Mouse (Mus musculus) heart, postnatal 36 days (tissue): ENCODE measurements around the gene Fam222a. TPM values are rescaled to one million over a fixed set of nuclear protein-coding genes. Genes with fewer than 3 reads are reported as not detected.
A peak's percentile ranks its signal among the peaks of the same experiment; 100 is the strongest.

ENCODE experiments used
- DNase-seq, 2 experiments: peaks; one replicate each; pipeline ENCODE4 v3.0.0; 2021 to 2022
- intact Hi-C: fragments of 180-260 bp; cut with DNase I; formaldehyde crosslinking; loops from one replicate; pipeline ENCODE4 v1.15.1; 2025
- total RNA-seq, 2 experiments: library from RNA; stranded (reverse); gene quantifications; 2 replicates each; pipeline ENCODE4 v1.2.3; 2021

Fam222a gene
- total RNA-seq, 2 experiments from 2014 or later: 1.6 to 1.9 TPM

GRCm38 (mm10) chr5:114579714-114580357 lies 12.0 kb downstream of the Fam222a start:
- DNase-seq: no peak
- intact Hi-C loops: no loop called here

GRCm38 (mm10) chr5:114581486-114581885 lies 13.7 kb downstream of the Fam222a start:
- peak in 1 of 2 experiments; percentile 28 for DNase-seq
- intact Hi-C loops: no loop called here

GRCm38 (mm10) chr5:114583046-114583445 lies 15.2 kb downstream of the Fam222a start:
- intact Hi-C loops: no loop called here
- DNase-seq: no peak

- intact Hi-C loops: no loop called here
Measured at GRCm38 (mm10) chr5:114583490-114584175, 15.8 kb downstream of the Fam222a start.

GRCm38 (mm10) chr5:114584293-114585104 lies 16.7 kb downstream of the Fam222a start:
- DNase-seq: no peak

More at GRCm38 (mm10) chr5:114583490-114584175, 15.8 kb downstream of the Fam222a start:
- no peak for DNase-seq

GRCm38 (mm10) chr5:114585682-114586081 lies 17.9 kb downstream of the Fam222a start:
- intact Hi-C loops: no loop called here
- no peak for DNase-seq

More at GRCm38 (mm10) chr5:114584293-114585104, 16.7 kb downstream of the Fam222a start:
- intact Hi-C loops: no loop called here

DNA sequence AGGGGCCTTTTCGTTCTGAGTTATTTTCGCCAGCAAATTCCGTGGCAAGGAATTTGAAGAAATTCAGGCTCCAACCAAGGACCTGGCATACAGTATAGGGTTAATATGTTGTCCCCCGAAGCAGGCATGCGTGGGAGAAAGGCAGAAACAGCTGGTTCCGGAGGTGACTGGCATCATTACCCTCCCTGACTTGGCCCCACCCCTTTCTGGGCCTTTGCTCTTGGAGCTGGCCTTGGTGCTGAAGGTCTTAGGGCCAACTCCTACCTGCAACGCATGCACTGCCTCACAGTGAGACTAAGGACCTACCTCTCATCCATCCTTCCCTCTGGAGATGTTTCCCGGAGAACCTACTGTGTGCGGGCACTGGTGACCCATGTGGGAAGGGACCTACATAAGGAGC lies 20.1 kb downstream of the Fam222a start:
- DNase-seq: peak in 1 of 2 experiments; percentile 59
- intact Hi-C loops: no loop called here

- no peak for DNase-seq
- intact Hi-C loops: no loop called here
Measured at GRCm38 (mm10) chr5:114588416-114588815, 20.6 kb downstream of the Fam222a start.

- DNase-seq: no peak
- intact Hi-C loops: no loop called here
Measured at GRCm38 (mm10) chr5:114589026-114589425, 21.2 kb downstream of the Fam222a start.

GRCm38 (mm10) chr5:114589454-114589853 lies 21.6 kb downstream of the Fam222a start:
- no peak for DNase-seq
- intact Hi-C loops: no loop called here

GRCm38 (mm10) chr5:114590043-114590913 lies 22.5 kb downstream of the Fam222a start:
- intact Hi-C loops: no loop called here
- no peak for DNase-seq

GRCm38 (mm10) chr5:114591151-114591561 lies 23.3 kb downstream of the Fam222a start:
- DNase-seq: no peak

DNA sequence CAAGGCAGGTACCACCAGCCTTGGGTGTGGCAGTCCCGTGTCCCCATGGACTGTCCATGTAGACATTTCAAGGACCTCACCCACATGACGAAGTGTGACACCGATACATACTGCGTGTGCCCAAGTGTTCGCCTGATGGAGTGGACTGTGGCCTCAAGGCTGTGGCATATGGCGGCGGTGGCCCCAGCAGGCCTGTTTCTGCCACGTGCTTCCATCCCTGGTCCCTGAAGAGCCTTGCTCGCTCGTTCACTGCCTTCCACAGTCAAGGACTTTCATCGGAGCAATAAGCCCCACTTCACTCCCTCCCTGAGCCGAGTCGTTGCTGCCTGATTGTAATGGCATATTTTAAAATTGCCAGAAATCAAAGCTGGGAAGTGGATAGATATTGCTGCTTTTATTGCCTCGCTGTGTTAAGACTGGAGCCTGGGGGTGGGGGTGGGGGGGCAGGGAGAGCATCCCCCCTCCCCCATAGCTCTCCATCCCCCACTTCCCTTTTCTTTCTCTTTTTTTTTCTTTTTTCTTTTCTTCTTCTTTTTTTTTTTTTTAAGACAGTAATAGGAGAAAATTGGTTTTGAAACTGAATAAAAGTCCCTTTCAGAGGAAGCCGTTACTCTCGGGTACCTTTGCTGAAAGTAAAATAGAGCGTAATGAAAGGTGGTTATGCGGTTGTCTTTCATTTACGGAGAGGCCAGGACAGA lies 24.8 kb downstream of the Fam222a start:
- intact Hi-C loops: no loop called here
- no peak for DNase-seq

More at GRCm38 (mm10) chr5:114591151-114591561, 23.3 kb downstream of the Fam222a start:
- intact Hi-C loops: no loop called here

GRCm38 (mm10) chr5:114593161-114593821 lies 25.5 kb downstream of the Fam222a start:
- DNase-seq: no peak
- intact Hi-C loops: no loop called here

DNA sequence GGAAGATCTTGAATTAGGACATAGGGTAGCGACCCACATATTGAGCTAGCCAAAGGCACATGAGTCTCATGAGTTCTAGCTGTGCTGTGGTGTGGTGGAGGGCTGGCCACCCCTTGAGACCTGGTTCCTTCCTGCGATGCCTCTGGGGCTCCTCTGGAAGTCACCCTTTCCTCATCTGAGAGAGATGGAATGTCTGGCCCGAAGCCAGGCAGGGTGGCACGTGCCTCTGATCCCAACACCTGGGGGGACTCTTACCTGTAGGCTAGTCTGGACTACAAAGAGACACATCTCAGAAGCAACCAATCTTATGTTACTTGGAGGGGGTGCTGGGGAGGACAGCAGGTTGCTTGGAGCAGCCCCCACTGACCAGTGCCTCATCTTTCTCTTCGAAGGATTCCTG lies 26.1 kb downstream of the Fam222a start:
- intact Hi-C loops: no loop called here
- no peak for DNase-seq

- intact Hi-C loops: no loop called here
- DNase-seq: peak; percentile 51 to 55
Measured at GRCm38 (mm10) chr5:114594741-114595241, 27.0 kb downstream of the Fam222a start.

- intact Hi-C loops: no loop called here
- DNase-seq: peak; percentile 35 to 44
Measured at GRCm38 (mm10) chr5:114596604-114597003, 28.8 kb downstream of the Fam222a start.

GRCm38 (mm10) chr5:114597222-114597621 lies 29.4 kb downstream of the Fam222a start:
- intact Hi-C loops: no loop called here
- DNase-seq: no peak

DNA sequence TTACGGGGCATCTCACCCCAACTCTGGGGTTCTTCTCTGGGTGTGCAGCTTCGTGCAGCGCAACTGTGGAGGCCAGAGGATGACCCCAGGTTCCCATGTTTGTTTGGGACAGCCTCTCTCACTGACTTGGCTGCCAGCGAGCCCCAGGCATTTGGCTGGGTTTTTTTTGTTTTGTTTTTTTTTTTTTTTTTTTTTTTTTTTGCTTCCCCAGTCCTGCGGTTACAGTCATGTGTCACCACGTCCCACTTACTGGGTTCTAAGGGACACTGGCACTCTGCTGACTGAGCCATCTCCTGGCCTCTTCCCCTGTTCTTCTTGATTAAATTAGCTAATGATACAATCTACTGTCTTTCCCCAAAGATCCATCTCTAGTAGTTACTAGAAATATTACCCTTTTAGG lies 29.8 kb downstream of the Fam222a start:
- intact Hi-C loops: no loop called here
- DNase-seq: no peak
